Mouse (Mus musculus) kidney, adult 2 months (tissue): ENCODE measurements at regions not wholly inside any gene's neighbourhood (a gene's known extent, or its start where the extent isn't known, plus 50 kb on each side); places are given as distances from the start of the nearest gene placed in this dataset.

Experiments
- CTCF ChIP-seq: fragments of 200-500 bp; conservative IDR thresholded peaks from 2 replicates; pipeline ENCODE4 v1.5.1; 2011; ENCODE audit warnings: low read depth, mild to moderate bottlenecking, control low read depth, low read length, moderate library complexity, mixed read lengths; ENCODE audit not compliant: insufficient read depth, insufficient read length
- POLR2A ChIP-seq: fragments of 200-500 bp; IDR thresholded peaks from one replicate; pipeline ENCODE4 v1.6.1; 2011; ENCODE audit warnings: low read depth, low read length, control low read depth

DNA sequence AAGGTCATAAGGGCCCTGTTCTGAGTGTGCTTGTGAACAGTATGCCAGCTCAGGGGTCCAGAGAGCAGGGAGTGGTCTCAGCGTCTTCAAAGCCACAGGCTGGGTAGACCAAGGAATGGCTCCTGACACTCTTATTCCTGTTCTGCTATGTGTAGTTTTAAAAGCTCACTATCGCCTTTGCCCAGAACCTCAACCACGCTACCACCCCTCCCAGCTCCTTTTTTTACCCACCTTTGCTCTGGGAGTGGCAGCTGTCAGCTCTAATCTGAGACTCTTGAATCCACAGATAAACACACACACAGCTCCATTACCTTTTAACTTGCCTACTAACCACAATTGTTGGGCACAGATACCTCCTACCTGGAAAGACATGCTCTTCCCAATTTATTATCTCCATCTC, 71.8 kb upstream of the Arhgap5 start:
- TF ChIP-seq CTCF = no peak
- no peak for TF ChIP-seq POLR2A
